Mouse (Mus musculus): ENCODE measurements around the gene Osgin1.

Gene Osgin1

DNA sequence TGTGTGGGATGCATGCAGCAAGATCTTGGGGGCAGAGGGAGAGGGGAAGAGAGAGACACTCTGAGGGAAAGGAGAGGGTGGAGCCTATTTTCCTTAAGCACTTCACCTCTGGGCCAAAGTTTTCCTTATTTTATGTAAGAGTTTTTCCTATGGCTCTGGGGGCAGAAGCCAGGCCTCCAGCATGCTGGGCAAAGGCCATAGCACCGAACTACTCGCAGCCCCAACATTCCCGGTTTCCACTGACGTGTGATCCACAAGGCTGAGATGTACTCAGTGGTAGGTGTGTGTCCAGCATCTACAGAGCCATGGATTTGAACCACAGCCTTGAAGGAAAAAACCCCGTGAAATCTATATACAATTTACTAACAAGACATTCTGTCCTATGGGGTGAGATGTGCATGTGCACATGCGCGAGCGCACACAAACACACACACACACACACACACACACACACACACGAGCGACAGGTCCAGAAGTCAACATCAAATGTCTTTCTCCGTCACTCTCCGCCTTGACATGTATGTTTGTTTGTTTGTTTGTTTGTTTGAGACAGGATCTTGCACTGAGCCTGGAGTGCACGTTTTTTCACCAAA lies at the start of gene Osgin1:
Gene Osgin1 (plus strand): TSS at position 543 of the 593 bp plus-strand sequence.
- in situ Hi-C loops (cut with MboI, MseI): no loop called here

DNA sequence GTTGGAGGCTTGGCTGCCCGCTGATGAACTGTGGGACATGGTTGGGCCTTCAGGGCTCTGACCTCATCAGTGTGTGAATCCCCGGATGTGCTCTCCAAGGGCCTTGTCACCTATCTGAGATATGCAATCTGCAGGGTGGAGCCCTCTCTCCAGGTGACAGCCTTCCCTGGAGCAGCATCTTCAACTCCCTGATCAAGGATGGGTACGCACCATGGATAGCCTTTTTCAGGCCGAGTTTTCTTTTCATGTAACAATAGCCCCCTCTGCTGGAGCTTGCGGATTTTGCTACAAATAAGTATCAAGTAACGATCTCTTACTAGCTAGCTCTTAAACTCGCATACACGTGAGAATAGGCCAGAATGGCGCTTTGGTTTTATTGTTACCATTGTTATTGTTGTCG lies 49.4 kb upstream of the Osgin1 start:
- in situ Hi-C loops (cut with MboI, MseI): loop anchor here in 1 of 2 experiments (5.0 kb wide), 1 partner anchor 72 kb away; no protein-coding TSS in a partner anchor

GRCm38 (mm10) chr8:119385854-119386253 lies 48.1 kb upstream of the Osgin1 start:
- in situ Hi-C loops (cut with MboI, MseI): no loop called here

DNA sequence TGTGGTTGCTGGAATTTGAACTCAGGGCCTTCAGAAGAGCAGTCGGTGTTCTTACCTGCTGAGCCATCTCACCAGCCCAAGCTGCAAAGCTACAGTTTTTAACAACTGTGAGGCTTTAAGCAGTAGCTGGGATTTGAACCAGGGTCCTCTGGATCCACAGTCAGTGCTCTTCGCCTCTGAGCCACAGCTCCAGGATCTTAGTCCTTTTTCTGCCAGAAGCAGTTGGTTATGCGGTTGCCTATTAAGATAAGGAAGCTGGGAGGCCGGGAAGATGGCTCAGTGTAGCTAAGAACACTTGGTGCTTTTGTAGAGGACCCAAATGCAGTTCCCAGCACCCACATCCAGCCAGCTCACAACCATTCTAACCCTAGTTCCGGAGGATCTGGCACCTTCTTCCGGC lies 46.9 kb upstream of the Osgin1 start:
- in situ Hi-C loops (cut with MboI, MseI): no loop called here

DNA sequence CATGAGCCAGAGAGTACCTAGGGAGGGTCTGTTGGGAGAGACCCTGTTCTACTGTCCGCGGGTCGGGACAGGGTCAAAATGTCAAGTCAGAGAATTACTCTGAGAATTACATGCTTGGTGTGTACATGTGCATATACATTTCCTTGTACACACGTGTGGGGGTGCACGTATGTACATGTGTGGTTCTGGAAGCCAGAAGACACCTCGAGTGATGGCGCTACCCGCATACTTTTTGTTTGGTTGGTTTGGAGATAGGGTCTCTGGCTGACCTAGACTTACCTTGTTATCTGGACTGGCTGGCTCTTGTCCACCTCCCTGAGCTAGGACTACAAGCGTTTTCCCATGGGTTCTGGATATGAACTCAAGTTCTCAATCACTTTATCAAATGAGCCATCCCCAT lies 39.8 kb upstream of the Osgin1 start:
- in situ Hi-C loops (cut with MboI, MseI): no loop called here

GRCm38 (mm10) chr8:119394524-119395026 lies 39.3 kb upstream of the Osgin1 start, which contains the start of gene Mlycd:
Gene Mlycd (plus strand): TSS chr8:119394878.
- in situ Hi-C loops (cut with MboI, MseI): no loop called here

- in situ Hi-C loops (cut with MboI, MseI): no loop called here
Observed at GRCm38 (mm10) chr8:119395072-119395950, 38.6 kb upstream of the Osgin1 start.

DNA sequence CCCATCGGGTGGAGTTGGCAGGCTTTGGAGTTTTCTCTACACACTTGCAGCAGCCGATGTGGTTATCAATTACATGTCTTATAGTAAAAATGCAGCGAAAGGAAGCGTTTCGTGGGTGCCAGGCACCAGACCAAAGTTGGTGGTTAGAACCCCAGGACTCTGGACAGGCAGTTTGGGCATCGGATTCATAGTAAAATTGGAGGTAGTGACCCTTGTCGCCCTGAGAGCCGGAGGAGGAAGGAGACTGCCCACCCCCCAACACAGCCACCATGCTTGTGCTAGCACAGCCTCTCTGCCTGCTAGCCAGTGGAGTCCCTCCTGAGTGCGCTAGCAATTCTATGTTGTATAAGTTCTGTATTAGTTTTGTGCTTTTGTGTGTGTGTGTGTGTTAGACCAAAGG lies 35.4 kb upstream of the Osgin1 start:
- in situ Hi-C loops (cut with MboI, MseI): no loop called here

DNA sequence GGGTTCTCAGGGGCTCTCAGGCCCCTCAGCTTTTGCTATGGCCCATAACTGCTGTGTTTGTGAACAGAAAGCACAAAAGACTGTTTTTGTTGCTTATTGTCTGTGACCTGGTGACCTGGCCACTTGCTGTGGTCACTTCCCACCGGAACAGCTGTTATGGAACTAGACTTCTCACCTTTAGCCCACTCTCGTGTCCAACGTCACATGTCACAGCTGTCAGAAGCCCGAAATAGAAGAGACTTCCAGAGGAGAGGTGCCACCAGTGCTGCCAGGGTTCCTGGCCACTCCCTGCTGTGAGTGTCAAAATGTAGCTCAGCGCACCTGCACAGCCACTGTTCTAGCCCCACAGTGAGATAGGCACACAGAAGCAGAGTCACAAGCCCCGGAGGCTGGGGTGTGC lies 34.7 kb upstream of the Osgin1 start:
- in situ Hi-C loops (cut with MboI, MseI): no loop called here

DNA sequence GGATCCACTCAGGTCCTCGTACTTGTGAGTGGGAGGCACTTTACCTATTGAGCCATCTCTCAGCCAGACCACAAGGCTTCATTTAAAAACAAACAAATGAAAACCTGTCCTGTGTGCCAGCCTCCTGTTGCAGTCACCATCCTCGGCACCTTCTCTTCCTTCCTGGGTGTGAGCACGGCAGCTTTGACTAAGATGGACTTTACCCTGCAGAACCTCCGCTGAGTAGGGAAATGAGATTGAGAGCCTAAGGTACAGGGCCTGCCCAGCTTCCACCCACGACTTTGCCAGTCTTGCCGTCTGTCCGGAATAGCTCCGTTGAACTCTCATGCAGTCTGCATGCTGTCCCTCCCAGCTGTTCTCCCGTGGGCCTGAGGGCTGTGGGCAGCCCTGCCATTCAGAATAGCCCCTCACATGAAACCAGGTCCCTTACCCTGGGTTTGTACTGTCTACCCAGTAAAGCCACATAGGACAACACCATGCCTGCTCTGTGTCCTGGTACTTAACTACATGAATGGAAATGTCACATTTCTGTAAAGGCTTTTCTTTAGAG lies 33.7 kb upstream of the Osgin1 start:
- in situ Hi-C loops (cut with MboI, MseI): no loop called here

DNA sequence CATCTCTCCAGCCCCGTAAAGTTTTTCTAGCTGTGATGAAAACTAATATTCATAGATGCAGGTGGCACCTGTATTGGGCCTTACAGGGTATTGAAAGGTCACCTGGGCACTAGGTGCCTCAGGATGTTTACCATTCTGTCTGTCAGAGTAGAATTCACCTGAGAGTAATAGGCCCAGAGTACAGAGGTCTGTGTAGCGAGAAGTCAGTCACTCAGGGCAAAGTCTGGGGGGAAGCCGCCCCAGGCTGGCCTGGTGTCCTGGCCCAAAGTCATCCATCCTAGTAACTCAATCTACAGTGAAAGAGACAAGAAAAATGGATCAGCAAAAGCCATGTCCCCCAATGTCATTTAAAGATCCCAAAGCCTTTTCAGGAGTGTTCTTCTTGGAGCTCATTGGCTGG lies 33.0 kb upstream of the Osgin1 start:
- in situ Hi-C loops (cut with MboI, MseI): no loop called here

GRCm38 (mm10) chr8:119403912-119404311 lies 30.0 kb upstream of the Osgin1 start:
- in situ Hi-C loops (cut with MboI, MseI): no loop called here

GRCm38 (mm10) chr8:119404648-119405047 lies 29.3 kb upstream of the Osgin1 start:
- in situ Hi-C loops (cut with MboI, MseI): no loop called here

GRCm38 (mm10) chr8:119408311-119408710 lies 25.6 kb upstream of the Osgin1 start:
- in situ Hi-C loops (cut with MboI, MseI): no loop called here

GRCm38 (mm10) chr8:119412037-119412734 lies 21.7 kb upstream of the Osgin1 start:
- in situ Hi-C loops (cut with MboI, MseI): loop anchor here (5.0 kb wide), 3 partner anchors 40 to 85 kb away; no protein-coding TSS in a partner anchor

GRCm38 (mm10) chr8:119412735-119413498 lies 21.0 kb upstream of the Osgin1 start:
- in situ Hi-C loops (cut with MboI, MseI): loop anchor here (5.0 kb wide), 3 partner anchors 39 to 84 kb away; no protein-coding TSS in a partner anchor

DNA sequence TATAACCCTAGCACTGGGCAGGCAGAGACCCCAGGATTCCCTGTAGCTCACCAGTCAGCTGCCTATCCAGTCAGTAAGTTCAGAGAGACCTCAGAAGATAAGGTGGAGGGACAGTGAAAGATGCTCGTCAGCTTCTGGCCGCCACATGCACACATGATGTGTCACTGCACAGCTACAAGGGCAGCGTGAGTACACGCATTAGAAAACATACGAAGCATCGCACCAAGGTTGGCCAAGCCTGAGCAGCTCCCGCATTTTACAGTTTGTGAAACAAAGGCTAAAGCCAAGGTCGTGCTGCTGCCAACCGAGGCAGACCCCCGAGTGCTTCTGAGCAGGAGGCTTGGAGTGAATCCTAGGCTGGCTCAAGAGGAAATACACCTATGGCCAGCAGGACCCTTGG lies 20.3 kb upstream of the Osgin1 start:
- in situ Hi-C loops (cut with MboI, MseI): loop anchor here (5.0 kb wide), 3 partner anchors 39 to 84 kb away; no protein-coding TSS in a partner anchor

- in situ Hi-C loops (cut with MboI, MseI): no loop called here
Observed at GRCm38 (mm10) chr8:119420318-119420717, 13.6 kb upstream of the Osgin1 start.

- in situ Hi-C loops (cut with MboI, MseI): no loop called here
Observed at GRCm38 (mm10) chr8:119421603-119422122, 12.3 kb upstream of the Osgin1 start.

GRCm38 (mm10) chr8:119422123-119422711 lies 11.7 kb upstream of the Osgin1 start:
- in situ Hi-C loops (cut with MboI, MseI): no loop called here

All from T-helper 17 cell (primary cell).